Comparison of ENCODE assay signal across 24 mouse cellular contexts in genomic region chr12:47211417-47212104, GRCm38 (mm10).
"Had no signal": no experiment of that assay in that cellular context is flagged by ENCODE, and none has a peak within 500 bp of the region (broad histone marks: within the 10 kb centered on the region; RNA-seq: fewer than 3 reads in every experiment).

No protein-coding gene starts in this region.

- H3K27ac ChIP-seq: heart, adult 2 months; heart, embryonic 13.5 days; heart, embryonic 15.5 days; hindbrain, embryonic 13.5 days; hindbrain, embryonic 15.5 days; hindbrain, postnatal 0 days; left cerebral cortex, adult 2 months; limb, embryonic 10.5 days; limb, embryonic 12.5 days; liver, embryonic 13.5 days; liver, embryonic 15.5 days had no signal

- DNase-seq: forebrain, postnatal 0 days; gastrocnemius, postnatal 14 days; gastrocnemius, postnatal 36 days; heart, adult 11 months; heart, adult 2 months; heart, postnatal 14 days; heart, postnatal 36 days; layer of hippocampus, adult 9-11 months; layer of hippocampus, postnatal 36 days; liver; liver, embryonic 13.5 days; liver, postnatal 0 days had no signal

- H3K27me3 ChIP-seq: heart, embryonic 13.5 days; heart, embryonic 15.5 days; hindbrain, embryonic 13.5 days; hindbrain, embryonic 15.5 days; limb, embryonic 12.5 days; liver, embryonic 13.5 days; liver, embryonic 15.5 days had no signal

- H3K4me1 ChIP-seq: heart, embryonic 13.5 days; heart, embryonic 15.5 days; hindbrain, embryonic 13.5 days; hindbrain, embryonic 15.5 days; limb, embryonic 10.5 days; limb, embryonic 12.5 days; liver, embryonic 13.5 days; liver, embryonic 15.5 days had no signal

- ATAC-seq: forebrain, postnatal 0 days; hindbrain, postnatal 0 days; intestine, embryonic 16.5 days; liver, postnatal 0 days had no signal

- H3K9me3 ChIP-seq: heart, embryonic 13.5 days; heart, embryonic 15.5 days; hindbrain, embryonic 13.5 days; hindbrain, embryonic 15.5 days; limb, embryonic 10.5 days; limb, embryonic 12.5 days; liver, embryonic 13.5 days; liver, embryonic 15.5 days had no signal

- H3K4me3 ChIP-seq: heart, adult 2 months; heart, embryonic 13.5 days; heart, embryonic 15.5 days; hindbrain, embryonic 13.5 days; hindbrain, embryonic 15.5 days; left cerebral cortex, adult 2 months; limb, embryonic 10.5 days; limb, embryonic 12.5 days; liver, embryonic 13.5 days; liver, embryonic 15.5 days had no signal

- H3K9ac ChIP-seq: forebrain, postnatal 0 days; heart, embryonic 13.5 days; heart, embryonic 15.5 days; hindbrain, embryonic 13.5 days; hindbrain, embryonic 15.5 days; limb, embryonic 12.5 days; liver, embryonic 13.5 days; liver, embryonic 15.5 days; liver, postnatal 0 days had no signal

- H3K4me2 ChIP-seq: heart, embryonic 11.5 days; heart, embryonic 13.5 days; heart, embryonic 15.5 days; hindbrain, embryonic 13.5 days; hindbrain, embryonic 15.5 days; limb, embryonic 12.5 days; liver, embryonic 11.5 days; liver, embryonic 13.5 days; liver, embryonic 15.5 days had no signal

- H3K36me3 ChIP-seq: heart, embryonic 13.5 days; heart, embryonic 15.5 days; hindbrain, embryonic 13.5 days; hindbrain, embryonic 15.5 days; limb, embryonic 10.5 days; limb, embryonic 12.5 days; liver, embryonic 13.5 days; liver, embryonic 15.5 days had no signal
